Mouse (Mus musculus): ENCODE data around the gene Magi1.

DNA sequence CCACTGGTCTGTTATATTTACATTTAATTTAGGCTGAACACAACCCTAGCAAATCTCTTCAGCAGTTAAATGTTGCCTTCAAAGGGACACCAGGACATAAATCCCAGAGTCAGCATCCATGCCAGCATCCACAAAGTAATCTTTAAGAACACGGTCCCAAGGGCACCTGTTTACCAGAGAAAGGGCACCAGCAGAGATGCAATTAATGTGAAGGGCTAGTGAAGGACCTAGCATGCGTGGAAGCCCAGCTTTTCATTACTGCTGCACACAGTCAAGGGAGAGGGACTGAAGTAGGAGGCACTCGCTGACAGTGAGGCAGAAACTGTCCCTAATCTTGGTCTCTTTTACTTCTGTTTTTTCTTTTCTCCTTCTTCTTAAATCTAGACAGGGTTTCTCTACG is 406.4 kb downstream of the Magi1 start:
- TF ChIP-seq CTCF (IDR thresholded peaks at IDR 0.05; ENCODE audit: borderline replicate concordance, control insufficient read depth, extremely low read depth, insufficient read depth, low read length, poor library complexity) (no peak), POLR2A (IDR thresholded peaks at IDR 0.05; ENCODE audit: control insufficient read depth, extremely low read depth, insufficient read depth, low read length, poor library complexity) (no peak)

Measured in thymus, adult 2 months (tissue).